Mouse (Mus musculus) G1E (cell line): Measurements from ENCODE around the gene Apba1. TPM values are rescaled to one million over a fixed set of nuclear protein-coding genes. Genes with fewer than 3 reads are reported as not detected.

Source experiments
- ATAC-seq: 2 replicates; pipeline ENCODE4 v1.8.0; 2016; ENCODE audit warnings: mild to moderate bottlenecking; ENCODE audit not compliant: insufficient number of reproducible peaks, poor library complexity, low FRiP score, severe bottlenecking; ENCODE audit errors: extremely low read depth
- DNase-seq: peaks from one replicate; pipeline ENCODE4 v3.0.0; 2012; ENCODE audit warnings: low spot score
- H3K27me3 ChIP-seq: 2 replicates; pipeline ENCODE4 v1.6.1; 2012; ENCODE audit warnings: mild to moderate bottlenecking, low read length, inconsistent platforms; ENCODE audit not compliant: insufficient read depth
- H3K36me3 ChIP-seq: replicated peaks from 2 replicates; pipeline ENCODE3; 2012; ENCODE audit warnings: mild to moderate bottlenecking, inconsistent platforms
- H3K4me1 ChIP-seq: 2 replicates; pipeline ENCODE4 v1.6.1; 2012; ENCODE audit warnings: low read depth, low read length, inconsistent platforms, mixed read lengths; ENCODE audit not compliant: insufficient read depth
- H3K4me3 ChIP-seq: 2 replicates; pipeline ENCODE4 v1.5.1; 2012; ENCODE audit warnings: low read depth, mild to moderate bottlenecking, inconsistent platforms, low read length, moderate library complexity, mixed read lengths
- H3K9me3 ChIP-seq: replicated peaks from 2 replicates; pipeline ENCODE4 v1.6.1; 2012; ENCODE audit warnings: inconsistent platforms
- CTCF ChIP-seq: IDR thresholded peaks from 2 replicates; pipeline ENCODE4 v1.5.1; 2012; ENCODE audit warnings: low read depth, low read length, inconsistent platforms, mixed read lengths
- GATA1 ChIP-seq: IDR thresholded peaks from 2 replicates; pipeline ENCODE4 v1.6.1; 2012; ENCODE audit warnings: borderline replicate concordance, low read length, inconsistent platforms, mixed read lengths
- GATA2 ChIP-seq: IDR thresholded peaks from 2 replicates; pipeline ENCODE4 v1.6.1; 2012; ENCODE audit warnings: low read depth, low read length, inconsistent platforms, borderline replicate concordance
- POLR2AphosphoS5 ChIP-seq: IDR thresholded peaks from 2 replicates; pipeline ENCODE4 v1.6.1; 2012; ENCODE audit warnings: low read depth, low read length, inconsistent platforms; ENCODE audit not compliant: insufficient replicate concordance
- TAL1 ChIP-seq: conservative IDR thresholded peaks from 2 replicates; pipeline ENCODE4 v1.6.1; 2012; ENCODE audit warnings: low read depth, low read length, inconsistent platforms, mixed read lengths
- polyA plus RNA-seq: library from polyadenylated mRNA; stranded (reverse); fragments of >175 nt; gene quantifications from 2 replicates; pipeline ENCODE4 v1.2.3, GENCODE M21; 2012
- total RNA-seq, 2 experiments: library from RNA; stranded (forward) in 1 of 2; stranded (reverse) in 1 of 2; fragments of 200-1000 nt in 1 of 2; fragments of >200 nt in 1 of 2; fragmentation: Nextera tagmentation in 1 of 2; gene quantifications; 2 replicates each; pipeline ENCODE4 v1.2.3; 2014 to 2017

The Apba1 gene
- total and polyA plus RNA-seq, 3 experiments = 0.16 TPM; not detected in 2

GRCm38 (mm10) chr19:23879862-23880261 is 121.2 kb downstream of the Apba1 start:
- ATAC-seq = no peak
- no peaks in the 10 kb centered on the region for H3K9me3 ChIP-seq
- H3K4me1 ChIP-seq = no peaks in the 10 kb centered on the region
- no peak for TF ChIP-seq POLR2AphosphoS5
- no peak for TF ChIP-seq GATA1
- no peak for TF ChIP-seq GATA2
- TF ChIP-seq CTCF = no peak
- no peak for TF ChIP-seq TAL1
- DNase-seq = no peak
- H3K27me3 ChIP-seq = 0 out of 2 replicates have a peak, but pooled peaks cover 3% of the 10 kb centered on the region
- no peak overlapping the region for H3K4me3 ChIP-seq
- no peaks in the 10 kb centered on the region for H3K36me3 ChIP-seq

DNA sequence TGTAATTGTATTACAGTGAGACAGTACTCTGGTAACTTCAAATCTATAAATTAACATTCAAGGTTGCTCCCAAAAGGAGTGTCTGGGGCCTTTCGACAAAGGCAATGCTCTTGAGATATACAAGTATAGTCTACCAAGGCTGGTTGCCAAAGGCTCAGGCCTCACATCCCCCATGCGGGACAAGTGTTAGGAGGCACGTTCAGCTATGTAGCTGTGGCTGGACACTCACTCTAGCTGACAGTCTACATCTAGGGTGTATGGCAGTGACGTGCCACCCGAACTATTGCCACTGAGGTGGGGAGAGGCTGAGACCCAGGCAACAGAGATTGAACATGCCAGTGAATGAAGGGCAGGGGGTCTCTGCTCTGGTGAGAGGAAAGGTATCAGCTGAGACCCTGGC is 127.5 kb downstream of the Apba1 start:
- Histone ChIP-seq H3K36me3 (no peaks in the 10 kb centered on the region), H3K9me3 (no peaks in the 10 kb centered on the region), H3K4me1 (no peaks in the 10 kb centered on the region), H3K27me3 (no peaks in the 10 kb centered on the region), H3K4me3 (no peak overlapping the region)
- no peak for DNase-seq
- no peak for ATAC-seq
- no peak for TF ChIP-seq GATA2
- no peak for TF ChIP-seq TAL1
- TF ChIP-seq GATA1 = no peak
- no peak for TF ChIP-seq POLR2AphosphoS5
- no peak for TF ChIP-seq CTCF

GRCm38 (mm10) chr19:23891421-23891820 is 132.7 kb downstream of the Apba1 start:
- H3K27me3 ChIP-seq = no peaks in the 10 kb centered on the region

GRCm38 (mm10) chr19:23892633-23893032 is 133.9 kb downstream of the Apba1 start:
- ATAC-seq = no peak
- Histone ChIP-seq H3K4me1 (no peaks in the 10 kb centered on the region), H3K9me3 (peaks cover 15% of the 10 kb centered on the region), H3K27me3 (no peaks in the 10 kb centered on the region), H3K36me3 (no peaks in the 10 kb centered on the region), H3K4me3 (peak overlapping the region; percentile 13; the same call in 1 of the 2 replicates)
- TF ChIP-seq TAL1 (no peak), GATA1 (no peak), POLR2AphosphoS5 (no peak), GATA2 (no peak), CTCF (no peak)
- no peak for DNase-seq

More at GRCm38 (mm10) chr19:23891421-23891820, 132.7 kb downstream of the Apba1 start:
- Histone ChIP-seq H3K36me3 (no peaks in the 10 kb centered on the region), H3K4me3 (no peak overlapping the region), H3K9me3 (peaks cover 15% of the 10 kb centered on the region), H3K4me1 (no peaks in the 10 kb centered on the region)
- TF ChIP-seq POLR2AphosphoS5 = no peak
- TF ChIP-seq CTCF = no peak
- no peak for TF ChIP-seq GATA1
- no peak for TF ChIP-seq GATA2
- no peak for TF ChIP-seq TAL1
- ATAC-seq (no peak), DNase-seq (no peak)

- peak overlapping the region; percentile 13; the same call in 1 of the 2 replicates for H3K4me3 ChIP-seq
- no peak for ATAC-seq
Measured at GRCm38 (mm10) chr19:23893093-23893889, 134.6 kb downstream of the Apba1 start.

GRCm38 (mm10) chr19:23893946-23894345 is 135.3 kb downstream of the Apba1 start:
- no peak for DNase-seq
- Histone ChIP-seq H3K4me1 (no peaks in the 10 kb centered on the region), H3K9me3 (peaks cover 15% of the 10 kb centered on the region), H3K36me3 (no peaks in the 10 kb centered on the region), H3K4me3 (no peak overlapping the region), H3K27me3 (no peaks in the 10 kb centered on the region)
- no peak for TF ChIP-seq GATA1
- no peak for TF ChIP-seq GATA2
- no peak for TF ChIP-seq POLR2AphosphoS5
- TF ChIP-seq CTCF = no peak
- TF ChIP-seq TAL1 = no peak
- ATAC-seq = no peak

More at GRCm38 (mm10) chr19:23893093-23893889, 134.6 kb downstream of the Apba1 start:
- H3K9me3 ChIP-seq = peaks cover 15% of the 10 kb centered on the region
- TF ChIP-seq GATA2 (no peak), TAL1 (no peak), CTCF (no peak), GATA1 (no peak), POLR2AphosphoS5 (no peak)
- H3K27me3 ChIP-seq = no peaks in the 10 kb centered on the region
- no peaks in the 10 kb centered on the region for H3K4me1 ChIP-seq
- H3K36me3 ChIP-seq = no peaks in the 10 kb centered on the region
- DNase-seq = no peak
